Mouse (Mus musculus): ENCODE results near the gene 6430531B16Rik.

The 6430531B16Rik gene

GRCm38 (mm10) chr7:139970979-139971378 lies 7.6 kb downstream of the 6430531B16Rik start:
- no peak for DNase-seq (ENCODE audit: low read depth, low spot score)

- DNase-seq (ENCODE audit: low read depth, low spot score): no peak
Measured at GRCm38 (mm10) chr7:139970216-139970919, 8.2 kb downstream of the 6430531B16Rik start.

- DNase-seq (ENCODE audit: low read depth, low spot score): peak; percentile 85
Measured at GRCm38 (mm10) chr7:139969348-139970130, 9.0 kb downstream of the 6430531B16Rik start.

DNA sequence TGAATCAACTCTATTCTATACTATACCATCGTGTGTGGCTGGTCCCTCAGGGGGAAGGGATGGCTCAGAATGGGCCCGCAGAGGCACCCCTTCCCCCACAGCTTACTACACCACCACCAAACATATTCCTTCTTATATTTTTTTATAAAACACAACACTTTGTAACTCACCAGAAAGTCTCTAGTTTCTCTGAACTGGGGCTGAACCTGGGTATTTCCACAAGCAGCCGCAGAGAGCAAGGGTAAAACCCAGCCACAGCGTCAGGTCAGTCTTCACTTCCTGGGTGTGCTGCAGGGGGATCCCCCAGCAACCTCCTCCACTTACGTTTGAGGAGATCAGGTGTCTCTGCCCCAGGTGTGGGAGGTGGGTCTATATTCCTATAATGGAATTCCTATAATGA lies 10.1 kb downstream of the 6430531B16Rik start:
- no peak for DNase-seq (ENCODE audit: low read depth, low spot score)

DNA sequence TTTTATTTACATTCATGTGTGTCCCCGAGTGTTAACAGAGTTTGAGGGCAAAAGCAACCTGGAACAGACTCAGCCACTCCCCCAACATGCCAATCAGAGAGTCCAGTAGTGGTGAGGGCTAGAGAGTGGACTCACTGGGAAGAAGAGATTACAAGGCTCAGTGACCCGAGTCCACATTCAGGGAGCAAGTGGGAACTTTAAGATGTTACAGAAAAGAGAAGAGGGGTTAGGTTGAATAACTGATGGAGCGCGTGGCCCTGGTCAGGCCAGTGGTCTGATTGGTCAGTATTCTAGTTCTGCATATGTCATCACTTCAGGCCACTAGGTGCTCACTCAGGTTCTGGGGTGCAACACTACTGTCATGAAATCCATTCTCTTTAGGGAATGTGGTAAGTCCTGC lies 11.4 kb downstream of the 6430531B16Rik start:
- no peak for DNase-seq (ENCODE audit: low read depth, low spot score)

DNA sequence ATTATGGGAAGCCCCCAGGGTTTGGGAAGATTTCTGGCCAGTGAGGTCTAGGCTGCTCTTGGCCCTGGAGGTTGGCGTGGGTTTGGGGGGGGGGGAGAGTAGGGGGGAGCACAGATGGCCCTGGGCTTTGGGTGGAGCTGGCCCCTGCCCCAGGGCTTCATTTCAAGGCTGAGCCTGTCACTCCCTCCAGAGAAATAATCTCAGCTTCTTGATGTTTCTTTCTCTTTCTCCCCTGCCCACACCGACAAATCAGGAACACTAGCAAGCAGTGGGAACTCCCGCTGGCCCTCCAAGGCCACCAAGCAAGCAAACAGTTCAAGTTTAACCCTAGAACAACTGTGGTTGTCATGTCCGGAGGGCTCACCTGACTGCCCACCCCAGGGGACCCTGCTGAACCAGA lies 14.7 kb downstream of the 6430531B16Rik start:
- no peak for DNase-seq (ENCODE audit: low read depth, low spot score)

DNA sequence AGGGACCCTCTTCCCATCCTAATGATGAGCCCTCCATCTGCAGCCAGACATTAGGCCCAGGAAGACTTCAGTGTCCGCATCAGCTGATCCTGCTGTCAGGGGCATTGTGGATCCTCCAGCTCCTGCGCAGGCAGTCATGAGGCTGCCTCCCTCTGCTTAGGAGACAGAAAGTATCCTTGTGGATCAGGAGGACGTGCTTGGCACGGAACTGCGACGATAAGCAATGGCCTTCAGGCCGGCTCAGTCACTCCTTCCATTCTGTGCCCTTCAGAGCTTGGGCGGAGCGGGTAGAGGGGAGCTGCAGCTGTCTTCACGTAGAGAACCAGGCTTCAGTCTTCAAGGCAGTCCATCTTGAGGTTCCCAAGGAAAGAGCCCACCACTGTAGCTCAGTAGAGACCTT lies 17.4 kb downstream of the 6430531B16Rik start:
- no peak for DNase-seq (ENCODE audit: low read depth, low spot score)

DNA sequence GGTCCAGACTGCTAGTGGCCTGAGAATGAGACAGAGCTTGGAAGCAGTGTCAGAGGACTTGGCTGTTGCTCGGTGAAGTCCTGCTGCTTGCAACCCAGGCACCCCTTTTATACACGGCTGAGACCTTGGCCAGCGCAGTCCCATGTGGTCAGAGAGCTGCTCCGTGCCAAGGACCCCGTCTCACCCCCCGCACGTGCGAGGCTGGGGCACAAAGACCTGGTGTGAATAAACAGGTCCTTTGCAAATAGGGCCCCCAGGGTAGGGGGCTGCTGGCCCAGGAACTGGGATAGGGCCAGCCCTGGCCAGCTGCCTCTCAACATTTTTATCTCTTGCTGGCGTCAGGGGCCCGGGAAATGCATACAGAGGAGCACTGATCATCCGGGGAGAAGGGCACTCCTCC lies 20.6 kb downstream of the 6430531B16Rik start:
- no peak for DNase-seq (ENCODE audit: low read depth, low spot score)

GRCm38 (mm10) chr7:139957437-139957836 lies 21.1 kb downstream of the 6430531B16Rik start:
- DNase-seq (ENCODE audit: low read depth, low spot score): no peak

DNA sequence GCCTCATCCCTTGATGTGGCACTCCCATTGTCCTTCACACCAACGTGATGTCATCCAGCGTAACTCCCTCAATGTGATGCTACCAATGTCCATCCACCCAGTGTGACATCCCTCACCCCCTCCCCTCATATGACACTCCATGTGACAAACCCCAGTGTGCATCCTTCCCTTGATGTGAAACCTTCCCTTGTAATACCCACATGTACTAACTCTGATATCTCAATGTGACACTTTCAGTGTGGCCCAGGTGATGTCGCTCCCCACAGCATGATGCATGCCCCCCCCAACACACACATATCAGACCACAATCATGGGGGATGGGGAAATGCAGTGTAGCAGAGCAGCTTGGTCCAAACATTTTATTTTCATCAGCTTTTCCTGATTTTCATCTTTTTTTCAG lies 21.9 kb downstream of the 6430531B16Rik start:
- no peak for DNase-seq (ENCODE audit: low read depth, low spot score)

GRCm38 (mm10) chr7:139955505-139955904 lies 23.1 kb downstream of the 6430531B16Rik start:
- no peak for DNase-seq (ENCODE audit: low read depth, low spot score)

DNA sequence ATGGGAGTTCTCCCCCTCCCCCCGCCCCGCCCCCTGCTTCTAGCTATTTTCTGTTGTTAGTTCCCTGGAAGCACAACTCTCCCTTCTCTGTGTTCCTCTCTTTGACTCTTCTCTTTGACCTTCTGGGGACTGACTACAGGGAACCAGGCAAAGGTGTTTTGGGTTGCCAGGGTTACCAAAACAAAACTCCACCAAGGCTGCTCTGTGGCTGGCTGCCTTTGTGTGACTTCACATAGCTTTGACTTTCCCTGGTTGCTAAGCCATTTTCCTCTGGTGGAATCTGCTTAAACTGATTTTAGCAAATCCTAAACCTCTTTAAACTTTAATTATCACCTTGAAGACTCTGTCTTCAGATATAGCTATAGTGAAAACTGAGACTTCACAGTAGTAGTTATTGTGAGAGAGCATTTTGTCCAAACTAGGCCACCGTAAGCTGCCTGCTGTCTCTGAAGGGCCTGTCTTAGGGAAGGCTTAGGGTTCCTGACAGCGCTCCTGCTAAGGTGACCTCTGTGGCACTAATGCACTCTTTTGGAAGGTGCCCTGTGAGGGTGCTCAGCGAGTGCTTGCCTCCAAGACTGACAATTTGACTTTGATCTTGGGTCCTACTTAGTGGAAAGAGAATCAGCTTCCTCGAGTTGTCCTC lies 26.4 kb downstream of the 6430531B16Rik start:
- peak; percentile 74 for DNase-seq (ENCODE audit: low read depth, low spot score)

DNA sequence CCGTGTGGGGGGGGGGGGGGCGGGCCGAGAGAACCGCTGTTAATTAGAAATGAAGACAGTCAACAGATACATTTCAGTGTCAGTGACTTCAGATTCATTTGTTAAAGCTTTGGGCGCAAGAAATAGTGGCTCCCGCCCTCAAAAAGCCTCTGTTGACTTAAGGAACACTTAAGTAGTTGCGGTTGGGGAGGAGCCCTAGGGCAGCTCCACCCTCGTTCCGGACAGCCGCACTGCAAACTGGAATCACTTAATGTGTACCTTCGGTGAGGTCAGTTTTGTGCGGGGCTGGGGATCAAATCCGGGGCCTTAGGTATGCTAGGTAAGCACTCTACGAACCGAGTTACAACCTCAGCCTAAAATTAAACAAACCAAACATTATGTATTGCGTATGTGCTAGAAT lies 27.5 kb downstream of the 6430531B16Rik start:
- DNase-seq (ENCODE audit: low read depth, low spot score): peak; percentile 77

DNA sequence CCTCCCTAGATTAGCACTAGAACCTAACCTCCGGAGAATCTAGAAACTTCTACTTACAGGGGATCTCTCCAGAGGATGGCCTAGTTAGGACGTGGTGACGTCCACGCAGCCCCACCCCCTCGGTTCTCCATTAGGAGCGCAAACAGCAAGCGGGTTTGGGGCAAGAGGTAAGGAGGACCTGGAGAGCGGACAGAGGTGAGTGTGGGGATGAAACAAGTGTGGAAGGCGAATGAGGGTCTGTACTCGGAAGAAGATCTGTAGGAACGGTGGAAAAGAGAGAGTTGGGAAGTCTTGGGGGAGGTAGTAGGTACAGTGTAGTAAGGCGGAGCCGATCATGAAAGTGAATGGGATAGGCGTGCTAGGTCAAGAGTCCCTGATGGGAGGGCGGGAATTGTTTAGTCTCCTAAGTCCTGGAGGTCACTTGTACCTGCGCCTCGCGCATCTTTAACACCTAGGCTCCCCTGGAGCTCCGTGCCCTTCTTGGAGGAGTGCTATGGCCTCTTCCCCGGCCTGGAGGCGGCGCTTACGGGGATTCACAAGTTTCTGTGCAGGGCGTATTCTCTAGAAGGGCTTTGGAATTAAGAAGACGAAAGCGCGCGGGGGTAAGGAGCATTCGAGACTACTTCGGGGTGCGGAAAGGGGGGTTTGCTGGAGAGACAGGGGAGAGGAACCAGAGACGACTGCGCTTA lies 28.1 kb downstream of the 6430531B16Rik start:
- peak; percentile 89 for DNase-seq (ENCODE audit: low read depth, low spot score)

DNA sequence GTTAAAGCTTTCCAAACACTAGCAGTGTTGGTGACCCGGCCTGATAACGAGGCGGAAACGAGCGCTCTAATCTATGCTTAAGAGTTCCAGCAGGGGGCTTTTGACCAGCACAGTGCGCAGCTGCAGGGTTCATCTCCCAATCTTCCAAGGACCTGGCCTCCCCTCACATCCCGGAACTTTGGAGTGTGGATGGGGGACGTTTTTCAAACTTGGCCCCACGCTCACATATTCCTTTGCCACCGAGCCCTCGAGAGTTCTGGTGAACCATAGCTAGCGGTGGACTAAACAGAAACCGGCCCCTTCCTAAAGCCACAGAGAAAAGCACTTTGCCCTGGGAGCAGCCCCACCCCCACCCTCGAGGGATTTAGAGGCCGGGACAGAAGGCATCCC lies 28.7 kb downstream of the 6430531B16Rik start:
- DNase-seq (ENCODE audit: low read depth, low spot score): peak; percentile 88

DNA sequence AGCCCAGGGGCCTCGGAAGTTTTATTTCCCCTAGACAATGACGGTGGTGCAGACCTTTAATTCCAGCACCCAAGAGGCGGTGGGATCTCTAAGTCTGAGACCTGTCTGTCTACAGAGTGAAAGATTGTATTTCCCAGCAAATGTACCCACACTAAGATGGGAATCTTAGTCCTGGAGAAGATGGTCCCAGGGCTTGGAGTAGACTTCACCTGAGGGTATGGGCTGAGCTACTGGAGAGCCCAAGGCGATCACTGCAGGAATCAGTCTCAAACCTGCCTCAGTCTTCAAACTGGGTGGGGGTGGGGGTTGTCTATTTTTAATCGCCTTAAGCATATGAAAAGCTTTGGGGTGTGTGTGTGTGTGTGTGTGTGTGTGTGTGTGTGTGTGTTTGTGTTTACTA lies 32.5 kb downstream of the 6430531B16Rik start:
- peak; percentile 57 for DNase-seq (ENCODE audit: low read depth, low spot score)

DNA sequence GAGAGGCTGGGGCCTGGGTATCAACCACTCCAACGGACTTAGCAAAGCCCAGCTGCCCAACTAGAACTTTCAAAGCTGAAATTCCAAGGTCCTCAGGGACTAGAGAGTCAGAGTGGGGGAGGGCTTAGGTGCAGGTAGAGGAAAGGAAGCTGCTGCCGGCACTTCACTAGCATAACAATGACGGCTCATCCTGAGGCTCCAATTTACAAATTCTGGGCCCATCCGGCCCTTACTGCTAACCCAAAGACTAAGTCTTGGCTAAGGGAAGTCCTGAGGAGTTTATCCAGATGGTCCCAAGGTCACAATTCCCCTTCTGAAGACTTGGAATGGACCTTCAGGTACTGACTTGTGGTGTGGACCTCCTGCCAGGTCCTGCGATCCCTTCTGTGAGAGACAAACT lies 33.0 kb downstream of the 6430531B16Rik start:
- DNase-seq (ENCODE audit: low read depth, low spot score): peak; percentile 92

- peak; percentile 82 for DNase-seq (ENCODE audit: low read depth, low spot score)
Measured at GRCm38 (mm10) chr7:139944291-139945240, 34.0 kb downstream of the 6430531B16Rik start.

DNA sequence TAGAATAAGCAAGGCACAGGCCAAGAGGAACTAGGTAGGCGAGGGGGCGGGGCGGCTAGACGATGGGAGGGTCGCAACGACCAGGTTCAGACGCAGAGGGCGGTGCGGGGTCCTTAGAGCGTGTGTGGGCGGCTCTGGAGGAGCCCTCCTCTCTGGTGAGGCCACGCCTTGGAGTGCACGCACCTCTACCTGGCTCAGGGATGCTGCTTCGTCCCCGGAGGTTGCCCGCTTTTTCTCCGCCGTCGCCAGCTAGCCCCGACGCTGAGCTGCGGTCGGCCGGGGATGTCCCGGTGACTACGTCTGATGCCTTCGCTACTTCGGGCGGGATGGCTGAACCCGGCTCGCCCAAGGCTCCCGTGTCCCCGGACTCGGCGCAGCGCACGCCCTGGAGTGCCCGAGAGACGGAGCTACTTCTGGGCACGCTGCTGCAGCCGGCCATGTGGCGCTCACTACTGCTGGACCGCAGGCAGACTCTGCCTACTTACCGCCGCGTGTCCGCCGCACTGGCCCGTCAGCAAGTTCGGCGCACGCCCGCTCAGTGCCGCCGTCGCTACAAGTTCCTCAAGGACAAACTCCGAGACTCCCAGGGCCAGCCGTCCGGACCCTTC lies 34.8 kb downstream of the 6430531B16Rik start, which contains the start of gene Utf1:
TSS of gene Utf1 (plus strand) at position 116 of the 608 bp plus-strand sequence.
- peak; percentile 95 for DNase-seq (ENCODE audit: low read depth, low spot score)

DNA sequence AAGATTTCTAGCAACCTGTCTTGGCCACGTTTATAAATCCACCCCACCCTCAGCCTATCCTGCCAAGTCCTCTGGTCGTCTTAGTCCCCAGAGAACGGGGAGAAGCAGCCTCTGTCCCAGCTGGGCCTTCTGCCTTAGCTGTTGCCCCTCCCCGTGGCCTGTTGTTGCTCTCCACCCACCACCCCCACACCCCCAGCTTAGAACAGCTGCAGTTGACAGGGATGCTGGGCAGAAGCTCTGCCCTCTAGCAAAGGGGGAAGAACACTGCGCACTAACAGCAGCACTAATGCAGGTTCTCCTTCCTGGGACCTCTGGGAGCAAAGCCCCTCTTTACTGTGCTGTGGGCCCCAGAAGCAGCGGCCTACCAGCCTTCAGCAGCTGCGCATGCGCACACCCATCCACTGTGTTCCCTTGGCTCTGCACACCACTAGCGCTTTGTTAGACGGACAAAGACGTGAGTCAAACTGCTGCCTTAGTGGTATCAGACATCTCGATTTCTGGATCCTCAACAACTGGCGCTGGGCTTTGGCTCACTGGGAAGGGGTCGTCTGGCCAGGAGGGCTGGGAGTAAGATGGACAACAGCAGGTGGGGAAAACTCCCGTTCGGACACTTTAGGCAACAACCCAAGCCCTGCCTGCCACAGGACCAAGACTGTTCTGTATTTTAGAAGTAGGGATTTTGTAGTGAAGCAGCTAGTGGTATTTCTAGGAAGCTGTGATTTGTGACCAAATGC lies 37.9 kb downstream of the 6430531B16Rik start:
- peak; percentile 84 for DNase-seq (ENCODE audit: low read depth, low spot score)
